Mouse (Mus musculus): ENCODE results near the gene Gm38392. TPM values are rescaled to one million over a fixed set of nuclear protein-coding genes. Genes with fewer than 3 reads are reported as not detected.
"Not testable (repeated sequence)": the region's sequence is repeated elsewhere in the genome, so short reads cannot be mapped to it uniquely, and the experiment has no call there.

The Gm38392 gene
- total RNA-seq, 2 experiments from 2014 or later, result 0.99 to 1.5 TPM

DNA sequence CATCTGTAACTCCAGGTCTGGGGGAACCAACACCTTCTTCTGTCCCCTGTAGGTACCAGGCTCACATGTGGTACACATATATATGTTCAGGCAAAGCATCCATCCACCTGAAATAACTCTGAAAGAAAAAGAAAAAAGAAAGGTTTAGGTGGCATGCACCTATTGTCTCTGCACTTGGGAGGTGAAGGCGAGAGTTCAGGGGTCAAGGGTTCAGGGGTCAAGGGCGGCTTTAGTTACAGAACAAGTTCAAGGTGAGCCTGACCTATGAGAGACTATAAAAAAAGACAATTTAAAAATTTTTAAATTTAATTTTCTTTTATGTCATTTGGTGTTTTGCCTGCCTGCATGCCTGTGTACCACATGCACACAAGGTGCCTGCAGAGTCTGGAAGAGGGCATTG lies 7.0 kb downstream of the Gm38392 start:
- DNase-seq, result no peak

GRCm38 (mm10) chr3:88276529-88277143 lies 10.4 kb downstream of the Gm38392 start:
- peak; percentile 49 to 56 for DNase-seq

- DNase-seq, result no peak
Observed at GRCm38 (mm10) chr3:88276121-88276520, 10.9 kb downstream of the Gm38392 start.

DNA sequence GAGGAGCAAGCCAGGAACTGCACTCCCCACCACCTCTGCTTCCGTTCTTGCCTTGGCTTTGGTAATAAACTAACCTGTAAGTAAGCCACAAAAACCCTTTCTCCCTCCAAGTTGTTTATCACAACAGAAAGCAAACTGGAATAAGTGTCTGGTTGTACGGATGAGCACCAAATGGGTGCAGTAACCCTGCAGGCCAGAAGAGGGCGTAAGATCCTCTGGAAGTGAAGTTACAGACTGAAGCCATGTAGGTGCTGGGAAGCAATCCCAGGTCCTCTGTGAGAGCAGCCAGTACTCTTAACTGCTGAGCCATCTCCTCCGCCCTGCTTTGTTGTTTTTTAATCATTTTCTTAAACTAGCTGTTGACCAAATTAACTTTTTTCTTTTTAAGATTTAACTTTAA lies 13.0 kb downstream of the Gm38392 start:
- no peak for DNase-seq

- no peak for DNase-seq
Observed at GRCm38 (mm10) chr3:88271859-88272258, 15.2 kb downstream of the Gm38392 start.

- not testable (repeated sequence) for DNase-seq
Observed at GRCm38 (mm10) chr3:88271298-88271697, 15.7 kb downstream of the Gm38392 start.

DNA sequence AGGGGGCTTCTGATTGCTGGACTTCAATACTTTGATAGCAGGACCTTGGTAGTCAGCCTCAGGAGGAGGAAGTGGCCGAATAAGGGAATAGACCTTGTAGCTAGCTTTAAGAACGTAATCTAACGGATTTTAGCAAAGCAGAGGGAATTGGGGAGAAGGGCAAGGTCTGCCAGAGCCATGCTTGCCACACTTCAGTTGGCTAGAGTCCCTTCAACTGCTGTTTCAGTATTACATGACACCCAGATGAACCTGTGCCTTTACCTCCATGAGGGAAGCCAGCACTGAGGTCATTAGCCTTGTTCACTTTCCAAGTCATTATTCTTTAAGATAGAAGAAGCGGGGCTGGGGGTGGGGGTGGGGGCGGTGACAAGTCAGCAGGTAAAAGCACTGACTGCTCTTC lies 18.0 kb downstream of the Gm38392 start:
- no peak for DNase-seq

DNA sequence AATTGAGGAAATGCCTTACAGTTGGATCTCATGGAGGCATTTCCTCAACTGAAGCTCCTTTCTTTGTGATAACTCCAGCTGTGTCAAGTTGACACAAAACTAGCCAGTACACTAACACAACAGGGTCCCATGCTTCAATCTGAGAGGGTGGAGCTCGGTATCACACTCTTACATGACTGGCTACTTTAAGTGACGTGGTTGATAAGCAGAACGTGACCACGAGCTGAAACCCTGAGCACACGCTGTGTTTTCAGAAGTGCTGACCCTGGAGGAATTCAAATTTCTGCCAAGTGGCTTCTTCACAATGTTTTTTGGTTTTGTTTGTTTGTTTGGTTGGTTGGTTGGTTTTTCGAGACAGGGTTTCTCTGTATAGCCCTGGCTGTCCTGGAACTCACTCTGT lies 19.0 kb downstream of the Gm38392 start:
- DNase-seq, result not testable (repeated sequence)

- DNase-seq, result no peak
Observed at GRCm38 (mm10) chr3:88262346-88262745, 24.7 kb downstream of the Gm38392 start.

DNA sequence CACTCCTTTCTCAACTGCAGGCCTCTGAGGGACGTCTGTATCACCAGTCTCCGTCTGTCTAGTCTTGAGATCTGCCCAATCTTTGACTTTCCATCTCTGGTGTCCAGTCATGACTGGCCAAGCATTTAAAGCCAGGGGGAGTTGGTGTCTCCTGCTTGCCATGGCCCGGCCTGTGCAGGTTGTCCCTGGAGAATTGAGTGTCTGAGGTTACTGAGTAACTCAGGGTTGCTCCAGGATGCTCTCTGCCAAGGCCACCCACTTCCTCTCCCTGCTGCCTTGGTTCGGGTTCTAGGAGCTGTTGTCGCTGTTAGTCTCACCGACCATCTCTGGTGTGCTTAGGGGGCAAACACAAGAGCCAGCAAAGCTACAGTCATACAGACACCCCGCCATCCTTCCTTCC lies 30.6 kb downstream of the Gm38392 start:
- no peak for DNase-seq

GRCm38 (mm10) chr3:88255950-88256349 lies 31.1 kb downstream of the Gm38392 start:
- DNase-seq, result no peak

DNA sequence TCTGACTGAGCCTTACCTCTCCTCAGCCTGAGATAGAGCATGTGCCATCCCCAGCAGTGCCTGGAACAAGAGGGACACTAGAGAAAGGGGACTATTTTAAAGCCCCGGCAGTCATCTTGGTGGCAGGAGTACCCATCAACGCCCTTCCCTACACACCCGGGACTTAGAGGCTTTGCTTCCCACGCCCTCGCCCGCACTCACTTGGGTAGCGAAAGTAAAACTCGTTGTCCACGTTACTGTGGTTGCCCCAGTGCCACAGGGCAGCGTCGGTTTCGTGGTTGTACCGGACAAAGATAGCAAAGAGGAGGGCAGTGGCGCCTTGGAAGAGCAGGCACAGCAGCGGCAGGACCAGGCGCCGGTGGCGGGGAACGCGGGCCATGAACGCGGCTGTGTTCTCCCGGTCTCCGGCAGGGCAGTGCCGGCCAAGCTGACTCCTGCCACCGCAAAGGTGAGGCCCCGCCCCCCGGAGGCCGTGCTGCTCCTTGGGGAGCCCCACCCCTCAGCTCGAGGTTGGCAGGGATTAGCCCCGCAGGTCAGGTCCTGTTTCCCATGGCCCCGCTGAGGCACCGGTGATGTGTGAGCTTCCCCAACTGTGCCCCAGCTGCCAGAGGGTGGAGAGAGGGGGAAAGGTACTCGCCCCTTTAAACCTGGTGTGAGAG lies 32.6 kb downstream of the Gm38392 start, which contains the start of gene Rhbg:
Gene Rhbg, minus strand, starts transcription at position 442 of the 659 bp plus-strand sequence.
- DNase-seq, result peak; percentile 80 to 87

DNA sequence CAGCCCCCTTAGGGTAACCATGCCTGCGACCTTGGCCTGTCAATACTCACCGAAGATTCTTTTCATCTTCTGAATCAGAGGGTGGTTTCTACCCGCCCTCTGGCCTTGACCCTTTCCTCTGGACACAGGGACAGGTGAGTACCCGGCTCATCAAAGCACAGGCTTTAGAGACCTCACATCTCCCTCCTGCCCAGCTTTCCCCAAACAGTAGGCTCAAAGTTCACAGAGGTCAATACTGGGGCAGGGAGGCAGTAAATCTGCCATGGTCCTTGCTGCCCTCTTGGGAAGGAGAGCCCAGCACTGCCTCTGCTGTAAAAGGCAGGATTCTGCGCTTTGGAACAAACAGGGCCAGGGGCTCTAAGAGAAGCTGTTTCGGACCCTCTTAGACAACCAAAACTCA lies 34.3 kb downstream of the Gm38392 start:
- no peak for DNase-seq

GRCm38 (mm10) chr3:88248406-88248805 lies 38.6 kb downstream of the Gm38392 start:
- no peak for DNase-seq

GRCm38 (mm10) chr3:88247666-88248065 lies 39.3 kb downstream of the Gm38392 start:
- no peak for DNase-seq

DNA sequence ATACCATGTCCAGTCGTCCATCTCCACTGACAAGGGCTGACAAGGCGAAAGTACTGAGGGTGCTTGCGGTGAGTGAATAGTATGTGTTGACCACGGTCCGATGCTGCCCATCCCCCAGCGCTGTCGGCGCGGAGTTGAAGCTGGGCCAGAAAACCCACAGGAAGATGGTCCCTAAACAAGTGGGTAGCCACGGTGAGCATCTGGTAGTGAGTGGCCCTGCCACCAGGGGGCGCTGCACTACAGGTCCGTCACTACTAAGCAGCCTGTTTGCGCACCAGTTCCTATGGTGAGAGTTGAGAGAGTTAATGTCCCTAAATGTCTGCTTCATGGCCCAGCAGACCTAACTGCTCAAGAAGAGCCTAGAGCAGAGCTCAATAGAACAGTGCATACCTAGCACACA lies 41.2 kb downstream of the Gm38392 start:
- DNase-seq, result peak; percentile 81 to 90

- peak; percentile 37 to 67 for DNase-seq
Observed at GRCm38 (mm10) chr3:88244071-88244470, 42.9 kb downstream of the Gm38392 start.

GRCm38 (mm10) chr3:88242531-88242930 lies 44.5 kb downstream of the Gm38392 start:
- peak; percentile 76 to 79 for DNase-seq

DNA sequence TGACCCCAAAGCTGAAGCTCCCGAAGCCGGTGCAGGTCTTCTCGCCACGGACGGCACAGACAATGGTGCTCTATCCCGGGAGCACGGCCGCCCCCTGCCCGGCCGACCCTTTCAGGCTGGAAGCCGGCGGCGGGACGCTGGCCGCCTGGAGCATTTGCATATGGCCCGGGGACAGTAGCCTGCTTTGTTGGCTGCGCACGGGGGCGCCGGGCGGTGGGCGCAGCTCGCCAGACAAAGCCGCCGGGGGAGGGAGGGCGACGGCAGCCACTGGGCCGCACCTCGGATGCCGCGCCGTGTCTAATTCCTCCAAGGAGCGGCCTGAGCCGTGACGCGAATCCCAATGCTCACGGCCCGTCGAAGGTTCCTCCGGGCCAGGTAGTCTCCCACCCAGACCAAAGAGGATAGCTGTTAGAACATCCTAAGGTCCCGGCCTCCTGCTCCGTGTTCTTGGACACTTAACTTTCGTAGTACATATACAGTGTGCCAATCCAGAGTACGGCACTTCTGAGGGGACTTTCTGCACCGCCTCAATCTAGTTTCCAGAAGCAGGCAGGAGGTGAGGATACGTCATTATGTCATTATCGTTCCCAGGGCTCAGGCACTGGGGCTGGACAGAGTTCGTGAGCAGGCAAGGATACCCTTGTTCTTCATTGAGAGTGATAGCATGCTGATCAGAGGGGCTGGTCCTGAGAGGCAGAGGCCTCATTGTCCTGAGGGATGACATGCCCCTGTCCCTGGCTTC lies 45.8 kb downstream of the Gm38392 start:
- DNase-seq, result no peak

- DNase-seq, result no peak
Observed at GRCm38 (mm10) chr3:88239446-88239845, 47.6 kb downstream of the Gm38392 start.

DNA sequence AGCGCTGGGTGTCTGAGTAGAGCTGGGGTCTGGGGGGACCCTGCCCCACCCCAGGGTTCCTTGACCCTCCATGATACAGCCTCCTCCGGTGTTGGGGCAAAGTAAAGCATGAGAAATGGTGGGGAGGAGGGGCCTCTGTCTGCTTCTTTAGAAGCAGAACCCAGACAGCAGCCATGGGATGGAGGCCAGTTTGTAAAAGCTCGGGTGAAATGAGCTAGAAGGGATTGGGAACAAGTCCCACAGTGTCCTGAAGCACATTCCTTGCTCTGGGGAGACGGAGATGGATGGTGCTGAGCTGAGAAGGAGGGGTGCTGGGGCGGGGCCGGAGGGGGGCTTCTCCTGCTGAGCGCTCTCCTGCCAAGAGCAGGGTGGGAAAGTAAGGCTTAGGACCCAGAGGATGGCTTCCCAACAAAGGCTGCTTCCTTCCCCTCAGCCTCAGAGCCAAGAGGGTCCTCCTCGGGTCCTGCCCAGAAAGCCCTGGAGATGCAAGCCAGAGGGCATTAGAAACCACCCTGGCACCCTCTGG lies 48.1 kb downstream of the Gm38392 start:
- no peak for DNase-seq

DNA sequence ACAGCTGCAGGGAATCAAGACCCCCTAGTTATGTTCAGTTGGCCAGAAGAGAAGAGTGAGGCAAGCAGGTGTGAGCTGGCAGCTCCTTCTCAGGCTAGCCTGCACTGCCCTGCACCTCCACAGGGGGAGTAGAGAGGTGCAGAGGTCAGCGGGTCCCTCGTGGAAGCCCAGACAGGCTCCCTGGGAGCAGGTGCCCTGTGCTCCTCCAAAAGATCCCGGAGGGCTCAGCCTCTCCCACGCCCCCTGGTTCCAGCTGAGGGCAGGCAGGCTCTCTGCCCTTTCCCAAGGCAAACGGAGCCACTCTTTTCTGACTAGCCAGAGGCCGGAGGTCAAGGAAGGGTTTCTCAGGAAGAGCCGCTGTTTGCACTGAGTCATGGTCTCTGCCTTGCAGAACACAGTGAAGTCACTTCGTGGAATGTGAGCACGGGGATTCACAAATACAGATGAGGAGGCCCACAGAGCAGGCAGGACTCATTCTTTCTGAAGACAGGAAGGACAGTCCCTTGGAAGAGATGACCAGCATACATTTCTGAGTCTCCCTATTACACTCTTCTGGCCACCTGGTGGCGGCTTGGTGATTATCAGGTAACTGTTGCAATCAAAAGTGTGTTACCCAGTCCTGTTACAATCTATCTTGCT lies 49.3 kb downstream of the Gm38392 start:
- DNase-seq, result peak; percentile 43 to 47

Data from adrenal gland, postnatal 36 days (tissue).